Mouse (Mus musculus) E14TG2a.4 (cell line): ENCODE data around the gene Wbp1l.

Experiments
- CTCF ChIP-seq: conservative IDR thresholded peaks from 2 replicates; pipeline ENCODE4 v1.5.1; 2014; ENCODE audit warnings: low read length
- NANOG ChIP-seq: IDR thresholded peaks from 2 replicates; pipeline ENCODE4 v1.6.1; 2014; ENCODE audit warnings: borderline replicate concordance, low read length, mixed read lengths

- no peak for TF ChIP-seq NANOG
- no peak for TF ChIP-seq CTCF
These were observed 24.9 kb upstream of the Wbp1l start for GRCm38 (mm10) chr19:46573990-46574389.
